Mouse (Mus musculus): Measurements from ENCODE around the gene Fut2. TPM values are rescaled to one million over a fixed set of nuclear protein-coding genes. Genes with fewer than 3 reads are reported as not detected.
"Not testable (repeated sequence)": the region's sequence is repeated elsewhere in the genome, so short reads cannot be mapped to it uniquely, and the experiment has no call there.

Gene Fut2
- polyA plus RNA-seq, 1 experiment from 2014 or later = 0.10 TPM

DNA sequence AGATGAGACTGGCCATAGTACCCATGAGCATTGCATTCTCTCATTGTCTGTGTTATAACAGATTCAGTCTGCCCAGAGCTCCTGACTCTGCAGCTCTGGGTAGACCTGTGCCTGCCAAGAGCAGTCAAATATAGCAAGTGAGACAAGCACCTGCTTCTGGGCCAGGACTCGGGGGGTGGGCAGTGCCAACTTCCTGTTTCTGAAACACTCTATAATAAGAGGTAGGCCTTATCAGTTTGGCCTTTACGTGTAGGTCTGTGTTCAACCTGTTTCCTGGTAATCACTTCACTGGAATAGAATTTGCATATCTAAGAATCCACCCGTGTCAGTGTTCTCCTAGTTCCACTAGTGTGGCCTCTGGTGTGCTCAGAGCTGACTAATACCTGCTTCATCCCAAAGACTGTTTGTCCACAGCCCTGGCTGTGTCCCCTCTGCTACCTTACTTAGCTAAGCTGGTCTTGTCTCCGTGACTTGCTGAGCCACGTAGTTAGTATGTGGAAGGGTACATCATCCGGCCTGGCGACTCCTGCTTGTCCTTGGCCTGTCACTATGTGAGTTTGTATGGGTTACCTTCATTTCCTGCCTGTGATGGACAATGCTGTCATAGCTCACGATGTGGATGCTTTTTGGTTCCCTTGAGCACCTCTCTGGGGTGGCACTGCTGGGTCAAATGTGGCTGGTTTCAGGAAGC, 15.0 kb upstream of the Fut2 start:
- Histone ChIP-seq H3K4me2 (ENCODE audit: low read length) (no peak overlapping the region), H3K27ac (ENCODE audit: low read length) (no peak overlapping the region), H3K36me3 (ENCODE audit: control insufficient read depth, insufficient read depth) (no peaks in the 10 kb centered on the region), H3K4me1 (replicated peaks; ENCODE audit: control insufficient read depth, insufficient read depth, low read length) (peaks cover 7% of the 10 kb centered on the region), H3K27me3 (replicated peaks; ENCODE audit: control insufficient read depth, insufficient read depth, low read length) (no peaks in the 10 kb centered on the region), H3K9me3 (ENCODE audit: control insufficient read depth, low read length) (no peaks in the 10 kb centered on the region), H3K9ac (replicated peaks; ENCODE audit: low read depth, low read length) (no peak overlapping the region), H3K4me3 (replicated peaks; ENCODE audit: low read length) (no peak overlapping the region)
- no peak for ATAC-seq
- 87% methylated on average over 8 of the region's 8 CpGs for WGBS

DNA sequence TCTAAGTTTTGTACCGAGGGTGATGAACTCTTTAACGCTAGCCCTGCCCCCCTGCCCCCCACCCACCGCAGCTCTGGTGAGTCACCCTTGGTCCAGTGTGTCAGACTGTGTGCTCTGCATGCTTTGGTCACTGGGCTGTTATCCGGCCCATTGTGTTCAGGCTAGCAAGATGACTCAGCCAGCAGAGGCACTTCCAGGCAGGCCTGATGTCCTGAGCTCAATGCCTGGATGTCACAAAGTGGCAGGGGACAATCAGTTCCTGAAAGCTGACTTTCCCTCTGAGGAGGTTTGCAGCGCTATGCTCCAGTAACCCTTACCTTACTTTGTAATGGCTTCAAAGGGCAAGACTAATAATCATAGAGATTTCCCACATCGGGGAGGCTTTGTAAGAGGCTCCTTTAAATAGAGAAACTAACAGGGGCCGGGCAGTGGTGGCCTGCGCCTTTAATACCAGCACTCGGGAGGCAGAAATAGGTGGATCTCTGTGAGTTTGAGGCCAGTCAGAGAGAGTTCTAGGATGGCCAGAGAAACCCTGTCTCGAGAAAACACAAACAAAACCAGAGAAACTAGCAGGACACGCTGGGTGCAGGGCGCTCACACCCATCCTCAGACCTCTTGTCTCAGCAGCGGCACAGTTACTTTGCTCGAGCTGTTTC, 13.9 kb upstream of the Fut2 start:
- Histone ChIP-seq H3K27ac (ENCODE audit: low read length) (no peak overlapping the region), H3K36me3 (ENCODE audit: control insufficient read depth, insufficient read depth) (no peaks in the 10 kb centered on the region), H3K27me3 (replicated peaks; ENCODE audit: control insufficient read depth, insufficient read depth, low read length) (no peaks in the 10 kb centered on the region), H3K4me3 (replicated peaks; ENCODE audit: low read length) (no peak overlapping the region), H3K9me3 (ENCODE audit: control insufficient read depth, low read length) (no peaks in the 10 kb centered on the region), H3K4me1 (replicated peaks; ENCODE audit: control insufficient read depth, insufficient read depth, low read length) (peaks cover 7% of the 10 kb centered on the region), H3K9ac (replicated peaks; ENCODE audit: low read depth, low read length) (no peak overlapping the region), H3K4me2 (ENCODE audit: low read length) (no peak overlapping the region)
- 68% methylated on average over 14 of the region's 14 CpGs for WGBS
- ATAC-seq = no peak

DNA sequence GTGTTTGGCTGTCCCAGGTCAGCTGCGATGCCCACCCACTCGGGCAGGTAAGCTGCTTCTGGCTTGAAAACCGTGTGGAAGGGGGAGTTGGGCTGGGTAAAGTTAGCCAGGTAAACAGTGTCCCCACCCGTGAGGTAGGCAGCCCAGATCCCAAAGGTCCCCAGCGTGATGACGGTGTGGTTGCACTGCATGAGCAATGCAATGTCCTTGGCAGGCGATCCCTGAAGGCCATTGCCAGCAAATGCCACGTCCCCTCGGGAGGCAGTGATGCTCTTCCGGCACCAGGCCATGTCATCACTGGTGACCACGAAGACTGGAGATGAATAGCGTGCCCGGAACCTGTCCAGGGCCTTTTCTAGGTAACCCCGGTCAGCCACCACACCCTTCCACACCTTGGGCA, 12.3 kb upstream of the Fut2 start:
- ATAC-seq = no peak
- H3K9ac ChIP-seq (replicated peaks; ENCODE audit: low read depth, low read length) = no peak overlapping the region
- H3K4me1 ChIP-seq (replicated peaks; ENCODE audit: control insufficient read depth, insufficient read depth, low read length) = peaks cover 7% of the 10 kb centered on the region
- no peak overlapping the region for H3K27ac ChIP-seq (ENCODE audit: low read length)
- no peaks in the 10 kb centered on the region for H3K36me3 ChIP-seq (ENCODE audit: control insufficient read depth, insufficient read depth)
- 94% methylated on average over 14 of the region's 14 CpGs for WGBS
- no peak overlapping the region for H3K4me2 ChIP-seq (ENCODE audit: low read length)
- no peak overlapping the region for H3K4me3 ChIP-seq (replicated peaks; ENCODE audit: low read length)
- H3K9me3 ChIP-seq (ENCODE audit: control insufficient read depth, low read length) = no peaks in the 10 kb centered on the region
- no peaks in the 10 kb centered on the region for H3K27me3 ChIP-seq (replicated peaks; ENCODE audit: control insufficient read depth, insufficient read depth, low read length)

DNA sequence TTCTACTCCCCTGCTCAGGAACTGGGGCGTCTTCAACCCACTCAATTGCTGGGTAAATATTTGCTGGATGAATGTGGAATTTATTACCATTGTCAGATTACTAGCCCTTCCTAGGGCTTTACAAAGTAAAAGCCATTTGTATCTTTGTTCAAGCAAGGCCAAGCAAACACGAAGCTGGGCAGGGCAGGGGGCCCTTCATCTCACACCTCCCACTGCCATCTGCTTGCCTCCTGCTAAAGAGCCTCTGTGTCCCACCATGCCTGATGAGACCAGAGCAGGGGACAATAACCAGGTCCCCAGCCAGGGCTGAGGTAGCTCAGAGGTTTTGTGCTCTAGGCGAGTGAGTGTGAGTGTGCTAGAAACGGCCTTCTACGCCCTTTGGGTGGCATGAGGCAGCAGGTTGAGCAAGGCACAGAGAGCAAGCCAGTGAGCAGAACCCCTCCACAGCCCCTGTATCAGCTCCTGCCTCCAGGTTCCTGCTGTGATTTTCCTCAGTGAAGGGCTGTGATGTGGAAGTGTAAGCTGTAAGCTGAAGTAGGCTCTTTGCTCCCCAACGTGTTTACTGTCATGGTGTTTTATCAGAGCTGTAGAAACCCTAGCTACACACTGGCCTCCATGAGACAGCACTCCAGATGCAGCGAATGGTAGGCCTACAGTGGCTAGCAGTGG, 11.6 kb upstream of the Fut2 start:
- H3K4me1 ChIP-seq (replicated peaks; ENCODE audit: control insufficient read depth, insufficient read depth, low read length) = peaks cover 3% of the 10 kb centered on the region
- H3K27me3 ChIP-seq (replicated peaks; ENCODE audit: control insufficient read depth, insufficient read depth, low read length) = no peaks in the 10 kb centered on the region
- H3K4me3 ChIP-seq (replicated peaks; ENCODE audit: low read length) = no peak overlapping the region
- H3K9ac ChIP-seq (replicated peaks; ENCODE audit: low read depth, low read length) = no peak overlapping the region
- H3K4me2 ChIP-seq (ENCODE audit: low read length) = no peak overlapping the region
- no peak overlapping the region for H3K27ac ChIP-seq (ENCODE audit: low read length)
- no peaks in the 10 kb centered on the region for H3K36me3 ChIP-seq (ENCODE audit: control insufficient read depth, insufficient read depth)
- WGBS = 80% methylated on average over 7 of the region's 7 CpGs
- no peaks in the 10 kb centered on the region for H3K9me3 ChIP-seq (ENCODE audit: control insufficient read depth, low read length)
- no peak for ATAC-seq

DNA sequence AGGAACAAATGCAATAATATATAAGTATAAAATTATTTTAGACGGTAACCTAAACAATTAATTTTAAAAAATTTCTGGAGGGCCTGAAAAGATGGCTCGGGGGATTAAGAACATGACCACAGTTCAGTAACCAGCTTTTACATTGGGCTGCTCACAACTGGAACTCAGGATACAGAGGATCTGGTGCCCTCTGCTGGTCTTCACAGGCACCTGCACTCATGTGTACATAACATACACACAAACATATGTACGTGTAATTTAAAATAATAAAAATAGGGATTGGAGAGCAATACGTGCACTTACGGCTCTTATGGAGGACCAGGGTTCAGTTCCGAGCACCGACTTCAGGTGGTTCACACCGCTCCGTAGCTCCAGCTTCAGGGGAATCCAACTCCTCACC, 2.7 kb upstream of the Fut2 start:
- Histone ChIP-seq H3K36me3 (ENCODE audit: control insufficient read depth, insufficient read depth) (no peaks in the 10 kb centered on the region), H3K4me1 (replicated peaks; ENCODE audit: control insufficient read depth, insufficient read depth, low read length) (no peaks in the 10 kb centered on the region), H3K4me2 (ENCODE audit: low read length) (no peak overlapping the region), H3K9me3 (ENCODE audit: control insufficient read depth, low read length) (no peaks in the 10 kb centered on the region), H3K27me3 (replicated peaks; ENCODE audit: control insufficient read depth, insufficient read depth, low read length) (no peaks in the 10 kb centered on the region), H3K27ac (ENCODE audit: low read length) (no peak overlapping the region), H3K4me3 (replicated peaks; ENCODE audit: low read length) (no peak overlapping the region), H3K9ac (replicated peaks; ENCODE audit: low read depth, low read length) (no peak overlapping the region)
- 97% methylated on average over 9 of the region's 9 CpGs for WGBS
- no peak for ATAC-seq

DNA sequence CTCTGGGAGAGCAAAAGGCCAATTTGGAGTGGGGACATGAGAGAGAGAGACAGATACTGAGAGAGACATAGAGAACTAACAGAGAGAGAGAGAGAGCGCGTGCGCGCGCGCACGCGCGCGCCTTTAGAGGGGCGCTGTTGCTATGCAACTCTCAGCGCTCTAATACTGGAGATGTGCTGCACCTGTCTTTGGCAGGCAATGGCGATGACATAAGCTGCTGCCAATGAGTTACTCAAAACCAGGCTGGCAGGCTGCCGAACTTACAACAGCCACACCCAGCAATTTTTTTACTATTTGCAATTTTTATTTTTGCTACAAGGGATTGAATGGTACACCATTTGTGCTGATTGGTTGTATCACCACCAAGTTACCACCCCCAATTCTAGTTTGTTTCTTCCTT, 1.6 kb upstream of the Fut2 start:
- H3K4me3 ChIP-seq (replicated peaks; ENCODE audit: low read length) = no peak overlapping the region
- no peak overlapping the region for H3K27ac ChIP-seq (ENCODE audit: low read length)
- no peaks in the 10 kb centered on the region for H3K36me3 ChIP-seq (ENCODE audit: control insufficient read depth, insufficient read depth)
- 68% methylated on average over 14 of the region's 14 CpGs for WGBS
- no peaks in the 10 kb centered on the region for H3K4me1 ChIP-seq (replicated peaks; ENCODE audit: control insufficient read depth, insufficient read depth, low read length)
- no peak overlapping the region for H3K9ac ChIP-seq (replicated peaks; ENCODE audit: low read depth, low read length)
- H3K27me3 ChIP-seq (replicated peaks; ENCODE audit: control insufficient read depth, insufficient read depth, low read length) = no peaks in the 10 kb centered on the region
- H3K9me3 ChIP-seq (ENCODE audit: control insufficient read depth, low read length) = no peaks in the 10 kb centered on the region
- no peak overlapping the region for H3K4me2 ChIP-seq (ENCODE audit: low read length)
- no peak for ATAC-seq

DNA sequence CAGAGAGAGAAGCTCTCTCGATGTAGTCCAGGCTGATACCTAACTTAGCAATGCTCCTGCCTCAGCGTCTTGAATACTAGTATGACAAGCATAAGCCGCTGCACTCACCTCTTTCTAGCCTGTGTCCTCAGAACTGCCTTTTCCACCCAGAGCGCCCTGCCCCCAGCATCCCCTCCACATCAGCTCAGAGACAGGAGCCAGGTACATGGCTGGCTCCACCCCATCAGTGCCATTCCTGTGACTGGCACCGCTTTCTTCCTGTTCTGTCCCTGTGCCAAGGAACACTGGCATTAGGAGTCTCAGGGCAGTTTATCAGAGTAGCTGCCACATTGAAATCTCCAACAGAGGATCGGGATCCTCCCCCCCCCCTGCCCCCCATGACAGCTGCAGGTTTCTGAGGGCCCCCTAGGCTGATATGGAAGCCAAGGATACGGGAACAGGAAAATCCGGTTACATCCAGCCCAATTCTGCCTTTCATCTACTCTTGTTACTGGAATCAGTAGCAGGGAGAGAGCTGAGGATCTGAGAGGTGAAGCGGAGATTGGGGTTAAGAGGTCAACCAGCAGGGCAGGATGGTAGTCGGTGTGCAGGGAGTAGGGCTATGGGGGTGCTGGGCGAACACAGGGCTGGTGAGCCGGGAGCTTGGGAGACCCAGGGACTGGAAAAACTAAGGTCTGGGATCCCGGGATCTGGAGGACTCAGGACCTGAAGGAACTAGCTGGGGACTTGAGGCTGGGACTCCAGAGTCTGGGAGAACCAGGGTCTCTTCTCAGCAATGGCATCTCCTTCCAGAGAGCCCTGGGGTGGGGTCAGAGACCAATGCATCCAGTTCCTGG, 673 bp downstream of the Fut2 start:
- H3K36me3 ChIP-seq (ENCODE audit: control insufficient read depth, insufficient read depth) = no peaks in the 10 kb centered on the region
- no peak for ATAC-seq
- WGBS = 66% methylated on average over 13 of the region's 13 CpGs
- no peak overlapping the region for H3K27ac ChIP-seq (ENCODE audit: low read length)
- no peak overlapping the region for H3K9ac ChIP-seq (replicated peaks; ENCODE audit: low read depth, low read length)
- no peak overlapping the region for H3K4me3 ChIP-seq (replicated peaks; ENCODE audit: low read length)
- no peak overlapping the region for H3K4me2 ChIP-seq (ENCODE audit: low read length)
- no peaks in the 10 kb centered on the region for H3K4me1 ChIP-seq (replicated peaks; ENCODE audit: control insufficient read depth, insufficient read depth, low read length)
- H3K9me3 ChIP-seq (ENCODE audit: control insufficient read depth, low read length) = no peaks in the 10 kb centered on the region
- no peaks in the 10 kb centered on the region for H3K27me3 ChIP-seq (replicated peaks; ENCODE audit: control insufficient read depth, insufficient read depth, low read length)

DNA sequence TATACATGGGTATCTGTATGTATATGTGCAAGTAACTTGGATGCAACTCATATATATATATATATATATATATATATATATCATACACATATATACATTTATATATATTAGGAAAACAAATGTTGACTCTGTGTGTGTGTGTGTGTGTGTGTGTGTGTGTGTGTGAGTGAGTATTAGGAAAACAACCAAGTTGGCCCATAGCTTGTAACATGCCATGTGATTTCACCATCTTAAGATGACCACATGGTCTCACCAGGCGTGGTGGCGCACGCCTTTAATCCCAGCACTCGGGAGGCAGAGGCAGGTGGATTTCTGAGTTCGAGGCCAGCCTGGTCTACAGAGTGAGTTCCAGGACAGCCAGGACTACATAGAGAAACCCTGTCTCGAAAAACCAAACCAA, 4.5 kb downstream of the Fut2 start:
- WGBS = 86% methylated on average over 6 of the region's 6 CpGs
- H3K4me3 ChIP-seq (replicated peaks; ENCODE audit: low read length); H3K4me1 ChIP-seq (replicated peaks; ENCODE audit: control insufficient read depth, insufficient read depth, low read length); H3K27ac ChIP-seq (ENCODE audit: low read length); H3K27me3 ChIP-seq (replicated peaks; ENCODE audit: control insufficient read depth, insufficient read depth, low read length); H3K36me3 ChIP-seq (ENCODE audit: control insufficient read depth, insufficient read depth); ATAC-seq; H3K9ac ChIP-seq (replicated peaks; ENCODE audit: low read depth, low read length); H3K9me3 ChIP-seq (ENCODE audit: control insufficient read depth, low read length); H3K4me2 ChIP-seq (ENCODE audit: low read length): not testable (repeated sequence)
